Comparison of ENCODE assay signal across 23 mouse cellular contexts in genomic region chr1:134891916-134892315, GRCm38 (mm10).
DNase-seq lines count a peak whose midpoint lies in the region; ATAC-seq and TF ChIP-seq lines count a peak whose summit lies in the region.
"Had no signal": no experiment of that assay in that cellular context is flagged by ENCODE, and none has a peak within 500 bp of the region (broad histone marks: within the 10 kb centered on the region; RNA-seq: fewer than 3 reads in every experiment).

No protein-coding gene starts in this region.

- peaks cover 3% of the 10 kb centered on the region; the same call in 1 of the 2 replicates for H3K79me2 ChIP-seq in heart, adult 2 months (replicated peaks; ENCODE audit: control insufficient read depth, insufficient read depth, low read length)

- H3K9ac ChIP-seq in heart, adult 2 months (ENCODE audit: low read depth, low read length): no peak overlapping the region
- no peak overlapping the region for H3K9ac ChIP-seq in heart, embryonic 11.5 days (ENCODE audit: low read depth, low read length)
- no peak overlapping the region for H3K9ac ChIP-seq in kidney, postnatal 0 days (ENCODE audit: low read depth, low read length)
- H3K9ac ChIP-seq: embryonic facial prominence, embryonic 15.5 days; heart, embryonic 15.5 days; hindbrain, embryonic 13.5 days; limb, embryonic 12.5 days; liver, embryonic 13.5 days; lung, embryonic 14.5 days had no signal

- H3K4me1 ChIP-seq in heart, adult 2 months (ENCODE audit: control insufficient read depth, insufficient read depth, low read length): no peaks in the 10 kb centered on the region
- H3K4me1 ChIP-seq in heart, embryonic 11.5 days (ENCODE audit: control insufficient read depth, insufficient read depth, low read length): no peaks in the 10 kb centered on the region
- H3K4me1 ChIP-seq in kidney, postnatal 0 days (replicated peaks; ENCODE audit: insufficient read depth, low read length): no peaks in the 10 kb centered on the region
- H3K4me1 ChIP-seq: embryonic facial prominence, embryonic 15.5 days; heart, embryonic 15.5 days; hindbrain, embryonic 13.5 days; limb, embryonic 12.5 days; liver, embryonic 13.5 days; midbrain, embryonic 10.5 days had no signal

- TF ChIP-seq EP300 in heart, adult 2 months (IDR thresholded peaks at IDR 0.05; ENCODE audit: insufficient read depth, low read depth, low read length): peak; percentile 39; the same call in 1 of the 2 replicates

- H3K4me3 ChIP-seq in heart, adult 2 months: no peak overlapping the region
- H3K4me3 ChIP-seq in heart, embryonic 11.5 days (ENCODE audit: low read depth, low read length): no peak overlapping the region
- no peak overlapping the region for H3K4me3 ChIP-seq in kidney, postnatal 0 days (replicated peaks; ENCODE audit: low read depth, low read length)
- H3K4me3 ChIP-seq: embryonic facial prominence, embryonic 15.5 days; heart, embryonic 15.5 days; hindbrain, embryonic 13.5 days; limb, embryonic 12.5 days; liver, embryonic 13.5 days; midbrain, embryonic 10.5 days had no signal

- H3K27me3 ChIP-seq in heart, adult 2 months (ENCODE audit: control insufficient read depth, insufficient read depth, low read length): no peaks in the 10 kb centered on the region
- H3K27me3 ChIP-seq in heart, embryonic 11.5 days (ENCODE audit: control insufficient read depth, insufficient read depth, low read length): no peaks in the 10 kb centered on the region
- H3K27me3 ChIP-seq in kidney, postnatal 0 days (ENCODE audit: insufficient read depth, low read length): no peaks in the 10 kb centered on the region
- H3K27me3 ChIP-seq in splenic B cell, adult 2 months (ENCODE audit: control insufficient read depth, insufficient read depth, low read length, poor library complexity, severe bottlenecking): no peaks in the 10 kb centered on the region
- H3K27me3 ChIP-seq: embryonic facial prominence, embryonic 15.5 days; heart, embryonic 15.5 days; hindbrain, embryonic 13.5 days; limb, embryonic 12.5 days; liver, embryonic 13.5 days had no signal

- no peak for TF ChIP-seq POLR2A in heart, adult 2 months (IDR thresholded peaks at IDR 0.05; ENCODE audit: insufficient read depth, low read depth, low read length)

- no peak for ATAC-seq in heart, embryonic 11.5 days (replicated peaks; ENCODE audit: insufficient number of reproducible peaks, low FRiP score, low TSS enrichment)
- no peak; the same call in 1 of the 2 replicates for ATAC-seq in kidney, postnatal 0 days (replicated peaks; ENCODE audit: low FRiP score, low read depth)
- ATAC-seq: forebrain, embryonic 16.5 days; inflammation-experienced regulatory T-cells, adult 6 months had no signal

- WGBS in heart, adult 2 months: 60% methylated on average over 5 of the region's 5 CpGs
- 85% methylated on average over 5 of the region's 5 CpGs for WGBS in heart, embryonic 11.5 days (ENCODE audit: insufficient replicate concordance)
- WGBS in kidney, postnatal 0 days: 51% methylated on average over 5 of the region's 5 CpGs

- no peak overlapping the region for H3K4me2 ChIP-seq in heart, embryonic 11.5 days
- H3K4me2 ChIP-seq in kidney, postnatal 0 days (ENCODE audit: low read length): no peak overlapping the region
- H3K4me2 ChIP-seq: embryonic facial prominence, embryonic 15.5 days; heart, embryonic 15.5 days; hindbrain, embryonic 13.5 days; limb, embryonic 12.5 days; liver, embryonic 13.5 days; lung, embryonic 14.5 days had no signal

- DNase-seq in heart, adult 2 months: peak; percentile 36 to 74
- DNase-seq in kidney, postnatal 0 days (ENCODE audit: low spot score): peak; percentile 57
- DNase-seq in kidney, postnatal 10 days: no peak
- DNase-seq in gastrocnemius, postnatal 14 days: peak; percentile 72
- DNase-seq in splenic B cell, adult 2 months (ENCODE audit: low read depth, low spot score): peak; percentile 19
- DNase-seq in cerebellum, adult 11 months: no peak
- no peak for DNase-seq in layer of hippocampus, adult 8-10 months (ENCODE audit: low spot score in 2 of 2)
- DNase-seq: adrenal gland, postnatal 36 days; cerebellum, adult 2 months; cerebellum, postnatal 36 days; liver, embryonic 13.5 days; lung, embryonic 14.5 days; right cerebral cortex, postnatal 14 days; thymus, postnatal 14 days had no signal

- H3K27ac ChIP-seq in heart, adult 2 months: peak overlapping the region; percentile 30
- H3K27ac ChIP-seq in heart, embryonic 11.5 days (ENCODE audit: low read depth, low read length): no peak overlapping the region
- no peak overlapping the region for H3K27ac ChIP-seq in kidney, postnatal 0 days
- H3K27ac ChIP-seq: embryonic facial prominence, embryonic 15.5 days; heart, embryonic 15.5 days; hindbrain, embryonic 13.5 days; limb, embryonic 12.5 days; liver, embryonic 13.5 days; macrophage; midbrain, embryonic 10.5 days had no signal

- H3K36me3 ChIP-seq in heart, adult 2 months (ENCODE audit: control insufficient read depth, insufficient read depth, low read length): peaks cover 20% of the 10 kb centered on the region
- 0 out of 2 replicates have a peak, but pooled peaks cover 2% of the 10 kb centered on the region for H3K36me3 ChIP-seq in heart, embryonic 11.5 days (ENCODE audit: control insufficient read depth, insufficient read depth, low read length)
- H3K36me3 ChIP-seq in kidney, postnatal 0 days (ENCODE audit: insufficient read depth, low read length): 0 out of 2 replicates have a peak, but pooled peaks cover 6% of the 10 kb centered on the region
- no peaks in the 10 kb centered on the region for H3K36me3 ChIP-seq in splenic B cell, adult 2 months (ENCODE audit: control insufficient read depth, insufficient read depth, low read length, poor library complexity, severe bottlenecking)

- H3K9me3 ChIP-seq in heart, embryonic 11.5 days (replicated peaks; ENCODE audit: control insufficient read depth, low read length): no peaks in the 10 kb centered on the region
- no peaks in the 10 kb centered on the region for H3K9me3 ChIP-seq in kidney, postnatal 0 days (replicated peaks; ENCODE audit: low read length)
- H3K9me3 ChIP-seq: embryonic facial prominence, embryonic 15.5 days; heart, embryonic 15.5 days; hindbrain, embryonic 13.5 days; limb, embryonic 12.5 days; liver, embryonic 13.5 days; midbrain, embryonic 10.5 days had no signal

- intact Hi-C loops in heart, adult 2 months (cut with DNase I): loop anchor here (5.0 kb wide), 1 partner anchor 65 kb away; the partner anchor contains the start of gene Ppp1r12b
- intact Hi-C loops in gastrocnemius, postnatal 14 days (cut with DNase I; ENCODE audit: low total_unique reads): no loop called here

- no peak for TF ChIP-seq CTCF in heart, adult 2 months (IDR thresholded peaks at IDR 0.05)
- no peak for TF ChIP-seq CTCF in kidney, postnatal 0 days (IDR thresholded peaks at IDR 0.05; ENCODE audit: low read depth)

Comparison
In these comparisons a context has a peak if more than half of its experiments do, and no peak if none do; other contexts are left out.
1. DNase-seq: peak in heart, adult 2 months (2 of 2), kidney, postnatal 0 days (single experiment), gastrocnemius, postnatal 14 days (single experiment) and splenic B cell, adult 2 months (single experiment); none in kidney, postnatal 10 days (single experiment), cerebellum, adult 11 months (single experiment) and layer of hippocampus, adult 8-10 months (0 of 2).